Mouse (Mus musculus): ENCODE data around the gene Rbp7. TPM values are rescaled to one million over a fixed set of nuclear protein-coding genes. Genes with fewer than 3 reads are reported as not detected.
"Not testable (repeated sequence)": the region's sequence is repeated elsewhere in the genome, so short reads cannot be mapped to it uniquely, and the experiment has no call there.

Gene Rbp7
- polyA plus RNA-seq, 1 experiment from 2014 or later, result 1.7 TPM

DNA sequence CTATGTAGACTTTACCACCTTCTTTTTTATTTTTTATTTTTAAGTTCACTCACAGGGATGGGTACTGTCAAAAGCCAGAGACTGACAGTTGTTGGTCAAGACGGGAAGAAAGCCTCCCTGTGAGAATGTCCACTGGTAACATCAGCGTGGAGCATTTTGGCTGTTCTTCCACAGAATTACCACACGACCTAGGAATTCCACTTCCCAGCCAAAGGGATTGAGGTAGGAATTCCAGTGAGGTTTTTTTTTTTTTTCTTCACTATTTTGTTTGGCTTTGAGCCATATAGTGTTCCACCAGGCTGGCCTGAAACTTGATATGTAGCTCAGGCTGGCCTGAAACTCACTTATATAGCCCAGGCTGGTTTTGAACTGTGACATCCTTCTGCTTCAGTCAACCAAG, 12.3 kb downstream of the Rbp7 start:
- H3K4me2 ChIP-seq, result no peak overlapping the region
- H3K4me3 ChIP-seq (ENCODE audit: low read depth, low read length), result no peak overlapping the region
- no peaks in the 10 kb centered on the region for H3K36me3 ChIP-seq (ENCODE audit: insufficient read depth)
- H3K4me1 ChIP-seq (ENCODE audit: insufficient read depth), result 0 out of 2 replicates have a peak, but pooled peaks cover 2% of the 10 kb centered on the region
- no peaks in the 10 kb centered on the region for H3K9me3 ChIP-seq (ENCODE audit: low read depth, low read length)
- TF ChIP-seq CTCF (IDR thresholded peaks at IDR 0.05; ENCODE audit: low read depth), result no peak
- WGBS, result 18% methylated on average over 3 of the region's 3 CpGs
- H3K27me3 ChIP-seq (ENCODE audit: insufficient read depth, low read length), result no peaks in the 10 kb centered on the region
- H3K9ac ChIP-seq, result no peak overlapping the region
- ATAC-seq (ENCODE audit: insufficient read depth) (no peak), DNase-seq (peak; percentile 66)
- peak overlapping the region; percentile 50; the same call in 1 of the 2 replicates for H3K27ac ChIP-seq (ENCODE audit: low read depth)

DNA sequence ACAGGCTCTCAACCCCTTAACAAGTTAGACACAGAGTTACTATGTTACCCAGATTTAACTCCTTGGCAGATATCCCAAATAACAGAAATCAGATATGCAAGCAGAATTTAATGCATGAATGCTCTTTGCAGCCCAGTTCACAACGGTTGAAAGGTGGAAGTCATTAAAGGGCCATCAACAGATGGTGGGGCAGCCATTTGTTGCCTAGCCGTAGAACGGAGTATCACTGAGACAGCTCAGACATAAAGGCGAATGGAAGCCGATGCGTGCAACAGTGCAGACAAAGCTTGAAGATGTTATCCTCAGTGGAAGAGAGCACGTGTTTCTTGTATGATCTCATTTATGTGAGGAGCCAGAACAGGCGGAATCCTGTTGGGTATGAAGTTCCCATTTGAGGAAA, 14.2 kb downstream of the Rbp7 start:
- H3K36me3 ChIP-seq (ENCODE audit: insufficient read depth), result no peaks in the 10 kb centered on the region
- H3K9me3 ChIP-seq (ENCODE audit: low read depth, low read length), result no peaks in the 10 kb centered on the region
- no peak overlapping the region for H3K4me2 ChIP-seq
- 0 out of 2 replicates have a peak, but pooled peaks cover 2% of the 10 kb centered on the region for H3K4me1 ChIP-seq (ENCODE audit: insufficient read depth)
- H3K27ac ChIP-seq (ENCODE audit: low read depth), result no peak overlapping the region
- no peak for DNase-seq
- no peak overlapping the region for H3K9ac ChIP-seq
- WGBS, result 67% methylated on average over 8 of the region's 8 CpGs
- ATAC-seq (ENCODE audit: insufficient read depth), result no peak
- no peaks in the 10 kb centered on the region for H3K27me3 ChIP-seq (ENCODE audit: insufficient read depth, low read length)
- H3K4me3 ChIP-seq (ENCODE audit: low read depth, low read length), result no peak overlapping the region
- no peak for TF ChIP-seq CTCF (IDR thresholded peaks at IDR 0.05; ENCODE audit: low read depth)

DNA sequence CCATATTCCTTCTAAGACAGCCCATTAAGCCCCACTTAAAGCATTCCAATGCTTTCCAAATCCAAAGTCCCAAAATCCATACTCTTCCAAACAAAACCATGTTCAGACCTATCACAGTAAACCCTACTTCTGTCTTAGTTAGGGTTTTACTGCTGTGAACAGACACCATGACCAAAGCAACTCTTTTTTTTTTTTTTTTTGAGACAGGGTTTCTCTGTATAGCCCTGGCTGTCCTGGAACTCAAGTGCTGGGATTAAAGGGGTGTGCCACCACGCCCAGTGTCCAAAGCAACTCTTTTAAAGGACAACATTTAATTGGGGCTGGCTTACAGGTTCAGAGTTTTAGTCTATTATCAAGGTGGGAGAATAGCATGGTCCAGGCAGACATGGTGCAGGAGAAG, 22.9 kb downstream of the Rbp7 start:
- DNase-seq; H3K4me3 ChIP-seq (ENCODE audit: low read depth, low read length); H3K4me1 ChIP-seq (ENCODE audit: insufficient read depth); ATAC-seq (ENCODE audit: insufficient read depth); H3K36me3 ChIP-seq (ENCODE audit: insufficient read depth); H3K9me3 ChIP-seq (ENCODE audit: low read depth, low read length); H3K4me2 ChIP-seq; H3K9ac ChIP-seq; H3K27me3 ChIP-seq (ENCODE audit: insufficient read depth, low read length); H3K27ac ChIP-seq (ENCODE audit: low read depth): not testable (repeated sequence)
- WGBS, result 82% methylated on average over 1 of the region's 1 CpGs

DNA sequence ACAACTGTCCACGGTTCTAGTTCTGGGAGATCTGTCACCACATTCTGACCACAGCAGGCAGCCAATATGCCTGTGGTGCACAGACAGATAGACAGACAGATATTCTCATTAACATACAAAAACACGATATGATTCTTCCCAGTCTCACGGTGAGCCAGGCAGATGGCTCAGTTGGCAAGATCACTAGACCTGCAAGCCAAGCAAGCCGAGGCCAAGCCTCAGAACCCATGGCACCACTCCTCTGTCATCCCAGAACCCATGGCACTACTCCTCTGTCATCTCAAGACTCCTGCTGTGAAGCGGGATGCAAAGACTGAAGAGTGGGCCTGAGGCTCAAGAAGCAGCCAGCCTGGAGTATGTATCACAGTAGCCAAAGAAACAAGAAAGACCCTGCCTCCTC, 25.2 kb downstream of the Rbp7 start:
- no peak overlapping the region for H3K27ac ChIP-seq (ENCODE audit: low read depth)

DNA sequence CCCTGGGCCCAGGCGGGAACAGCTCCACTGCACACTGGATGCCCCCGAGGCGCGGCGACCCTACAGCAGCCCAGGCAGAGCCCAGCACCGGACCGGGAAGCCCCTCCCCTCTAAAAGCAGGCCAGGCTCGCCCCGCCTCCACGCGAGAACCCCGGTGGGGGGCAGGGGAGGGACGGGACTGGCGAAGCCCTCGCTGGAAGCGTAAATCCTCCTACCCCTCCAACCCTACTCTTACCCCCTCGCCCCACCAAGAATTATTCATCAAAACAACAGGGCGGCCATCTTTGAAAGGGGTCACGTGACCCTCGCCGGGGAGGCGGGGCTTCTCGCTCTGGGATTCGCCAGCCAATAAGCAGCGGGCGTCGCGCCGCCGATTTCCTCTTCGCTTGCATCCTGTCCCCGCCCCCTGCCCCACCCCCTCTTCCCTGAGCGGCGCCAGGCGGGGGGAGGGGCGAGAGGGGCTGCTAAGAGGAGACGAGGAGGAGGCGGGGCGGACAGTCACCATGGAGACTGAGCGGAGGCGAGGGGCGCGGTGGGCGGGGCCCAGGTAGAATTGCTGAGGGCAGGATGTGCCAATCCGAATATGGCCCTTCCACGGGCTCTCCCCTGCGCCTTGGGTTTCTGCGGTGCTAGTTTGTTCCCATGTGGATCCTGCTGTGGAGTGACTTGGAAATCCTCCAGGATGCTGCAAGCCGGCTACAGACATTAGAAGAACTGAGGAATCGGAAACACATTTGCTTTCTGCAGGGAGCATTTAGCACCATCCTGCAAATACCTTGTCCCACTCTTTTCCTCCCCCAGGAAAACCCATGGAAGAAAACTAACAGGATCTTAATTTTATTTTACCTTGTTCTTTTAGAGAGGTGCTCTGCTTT, 28.2 kb downstream of the Rbp7 start, which contains the start of gene Ube4b:
Gene Ube4b (minus strand): TSS at position 425 of the 875 bp plus-strand sequence.
- peak within 1 kb of the TSS; percentile 94 for H3K9ac ChIP-seq
- no peaks in the 10 kb centered on the region for H3K27me3 ChIP-seq (ENCODE audit: insufficient read depth, low read length)
- peak; percentile 95 for ATAC-seq (ENCODE audit: insufficient read depth)
- H3K4me3 ChIP-seq (ENCODE audit: low read depth, low read length), result peak within 1 kb of the TSS; percentile 98
- peak within 1 kb of the TSS; percentile 66 for H3K4me2 ChIP-seq
- no peaks in the 10 kb centered on the region for H3K4me1 ChIP-seq (ENCODE audit: insufficient read depth)
- H3K27ac ChIP-seq (ENCODE audit: low read depth), result peak within 1 kb of the TSS; percentile 98
- H3K9me3 ChIP-seq (ENCODE audit: low read depth, low read length), result no peaks in the 10 kb centered on the region
- 0 out of 2 replicates have a peak, but pooled peaks cover 4% of the 10 kb centered on the region for H3K36me3 ChIP-seq (ENCODE audit: insufficient read depth)
- TF ChIP-seq CTCF (IDR thresholded peaks at IDR 0.05; ENCODE audit: low read depth), result no peak
- under 1% methylated on average over 47 of the region's 50 CpGs for WGBS
- peak; percentile 100 for DNase-seq

More for the DNA sequence above, 25.2 kb downstream of the Rbp7 start:
- Histone ChIP-seq H3K27me3 (ENCODE audit: insufficient read depth, low read length) (no peaks in the 10 kb centered on the region), H3K36me3 (ENCODE audit: insufficient read depth) (no peaks in the 10 kb centered on the region), H3K4me1 (ENCODE audit: insufficient read depth) (no peaks in the 10 kb centered on the region), H3K4me2 (no peak overlapping the region), H3K9ac (no peak overlapping the region), H3K9me3 (ENCODE audit: low read depth, low read length) (no peaks in the 10 kb centered on the region), H3K4me3 (ENCODE audit: low read depth, low read length) (no peak overlapping the region)
- TF ChIP-seq CTCF (IDR thresholded peaks at IDR 0.05; ENCODE audit: low read depth), result no peak
- WGBS, result 78% methylated on average over 5 of the region's 5 CpGs
- DNase-seq, result no peak
- ATAC-seq (ENCODE audit: insufficient read depth), result no peak

DNA sequence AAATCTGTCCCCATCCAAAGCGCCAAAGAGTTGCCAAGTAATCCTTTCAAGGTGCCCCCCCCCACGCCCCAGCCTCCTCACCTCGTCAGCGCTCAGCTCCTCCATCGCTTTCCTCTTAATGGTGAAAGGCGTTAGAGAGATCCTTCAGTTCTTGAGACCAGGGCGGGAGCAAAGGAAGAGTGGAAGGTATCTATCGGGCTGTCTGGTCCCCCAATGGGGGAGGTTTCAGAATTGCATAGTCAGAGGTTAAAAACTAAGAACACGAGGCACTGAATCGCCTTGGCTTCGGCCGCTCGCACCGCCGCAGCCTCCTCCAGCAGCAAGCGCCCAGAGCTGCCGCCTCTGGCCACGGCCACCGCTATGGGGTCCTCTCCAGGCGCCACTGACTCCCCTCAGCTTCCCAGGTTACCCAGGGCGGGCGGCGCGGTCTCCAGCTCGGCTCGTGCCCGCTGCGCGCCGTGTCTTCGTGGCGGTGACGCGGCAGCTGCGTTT, 28.9 kb downstream of the Rbp7 start:
- WGBS, result under 1% methylated on average over 35 of the region's 35 CpGs
- DNase-seq (no peak), ATAC-seq (ENCODE audit: insufficient read depth) (peak; percentile 75)
- H3K9ac ChIP-seq, result peak overlapping the region; percentile 94
- no peak for TF ChIP-seq CTCF (IDR thresholded peaks at IDR 0.05; ENCODE audit: low read depth)
- no peaks in the 10 kb centered on the region for H3K9me3 ChIP-seq (ENCODE audit: low read depth, low read length)
- no peaks in the 10 kb centered on the region for H3K27me3 ChIP-seq (ENCODE audit: insufficient read depth, low read length)
- H3K27ac ChIP-seq (ENCODE audit: low read depth), result peak overlapping the region; percentile 98
- 0 out of 2 replicates have a peak, but pooled peaks cover 4% of the 10 kb centered on the region for H3K36me3 ChIP-seq (ENCODE audit: insufficient read depth)
- peak overlapping the region; percentile 98 for H3K4me3 ChIP-seq (ENCODE audit: low read depth, low read length)
- no peaks in the 10 kb centered on the region for H3K4me1 ChIP-seq (ENCODE audit: insufficient read depth)
- H3K4me2 ChIP-seq, result peak overlapping the region; percentile 66

DNA sequence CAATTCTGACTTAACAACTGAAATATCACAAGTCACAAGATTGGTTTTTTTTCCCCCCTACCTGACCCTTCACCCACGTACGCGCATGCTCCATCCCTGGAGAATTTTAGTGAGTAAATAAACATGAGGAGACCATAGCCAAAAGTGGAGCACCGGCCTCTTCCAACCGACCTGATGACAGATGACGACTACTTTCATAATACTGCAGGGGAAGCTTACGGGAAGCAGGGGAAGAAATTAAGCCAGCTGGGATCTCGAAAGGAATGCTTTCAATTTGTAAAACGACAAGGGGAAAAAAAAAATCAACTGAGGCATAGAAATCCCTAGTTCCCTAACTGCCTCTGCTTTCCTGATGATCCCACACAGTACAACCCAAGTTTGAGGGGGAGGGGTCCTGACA, 30.0 kb downstream of the Rbp7 start:
- no peak for ATAC-seq (ENCODE audit: insufficient read depth)
- WGBS, result 1% methylated on average over 9 of the region's 9 CpGs
- Histone ChIP-seq H3K27ac (ENCODE audit: low read depth) (no peak overlapping the region), H3K36me3 (ENCODE audit: insufficient read depth) (0 out of 2 replicates have a peak, but pooled peaks cover 4% of the 10 kb centered on the region), H3K4me2 (peak overlapping the region; percentile 66), H3K4me3 (ENCODE audit: low read depth, low read length) (peak overlapping the region; percentile 98), H3K27me3 (ENCODE audit: insufficient read depth, low read length) (no peaks in the 10 kb centered on the region), H3K4me1 (ENCODE audit: insufficient read depth) (no peaks in the 10 kb centered on the region), H3K9me3 (ENCODE audit: low read depth, low read length) (no peaks in the 10 kb centered on the region), H3K9ac (peak overlapping the region; percentile 94)
- TF ChIP-seq CTCF (IDR thresholded peaks at IDR 0.05; ENCODE audit: low read depth), result no peak
- DNase-seq, result peak; percentile 30
